Mouse (Mus musculus) cerebellum, adult 2 months (tissue): ENCODE measurements around the gene Stat5b.

Source experiments
- CTCF ChIP-seq: fragments of 200-500 bp; IDR thresholded peaks from 2 replicates; pipeline ENCODE4 v1.5.1; 2011; ENCODE audit warnings: low read depth, mild to moderate bottlenecking, control low read depth, low read length, moderate library complexity, borderline replicate concordance; ENCODE audit not compliant: insufficient read depth
- POLR2A ChIP-seq: fragments of 200-500 bp; IDR thresholded peaks from 2 replicates; pipeline ENCODE4 v1.6.1; 2011; ENCODE audit warnings: low read length, control low read depth, borderline replicate concordance; ENCODE audit not compliant: insufficient read depth

GRCm38 (mm10) chr11:100854268-100854667, 3.7 kb upstream of the Stat5b start:
- TF ChIP-seq CTCF (no peak), POLR2A (no peak)
